Mouse (Mus musculus): ENCODE results near the gene Mut. TPM values are rescaled to one million over a fixed set of nuclear protein-coding genes. Genes with fewer than 3 reads are reported as not detected.

Mut gene
- 229 TPM for polyA plus RNA-seq (2014; fragmentation: Illumina TruSeq; extraction: RNeasy Lipid Tissue Mini Kit (QIAGEN cat#74804); ENCODE audit: low read depth, low replicate concordance)

GRCm38 (mm10) chr17:40934420-40935231 lies at the start of gene Mut, which contains the start of gene Cenpq:
Gene Mut, plus strand, starts transcription at chr17:40934685.
Gene Cenpq, minus strand, starts transcription at chr17:40935047.

GRCm38 (mm10) chr17:40914250-40914649 lies 20.2 kb upstream of the Mut start, which contains the start of gene Glyatl3:
Gene Glyatl3, minus strand, starts transcription at chr17:40914350.

Other genes starting within 250 kb of the Mut start
- gene Esp1, start 207.6 kb upstream of the Mut start, polyA plus RNA-seq (2014; fragmentation: Illumina TruSeq; extraction: RNeasy Lipid Tissue Mini Kit (QIAGEN cat#74804); ENCODE audit: low read depth, low replicate concordance) = not detected
- 2.1 TPM for gene Crisp2, start 127.7 kb upstream of the Mut start, polyA plus RNA-seq (2014; fragmentation: Illumina TruSeq; extraction: RNeasy Lipid Tissue Mini Kit (QIAGEN cat#74804); ENCODE audit: low read depth, low replicate concordance)
- not detected for gene Rhag, start 123.6 kb upstream of the Mut start, polyA plus RNA-seq (2014; fragmentation: Illumina TruSeq; extraction: RNeasy Lipid Tissue Mini Kit (QIAGEN cat#74804); ENCODE audit: low read depth, low replicate concordance)
- 0.24 TPM for gene 9130008F23Rik, start 54.1 kb upstream of the Mut start, polyA plus RNA-seq (2014; fragmentation: Illumina TruSeq; extraction: RNeasy Lipid Tissue Mini Kit (QIAGEN cat#74804); ENCODE audit: low read depth, low replicate concordance)
- not detected for gene Glyatl3, start 20.3 kb upstream of the Mut start, polyA plus RNA-seq (2014; fragmentation: Illumina TruSeq; extraction: RNeasy Lipid Tissue Mini Kit (QIAGEN cat#74804); ENCODE audit: low read depth, low replicate concordance)
- gene Cenpq, start 362 bp downstream of the Mut start, polyA plus RNA-seq (2014; fragmentation: Illumina TruSeq; extraction: RNeasy Lipid Tissue Mini Kit (QIAGEN cat#74804); ENCODE audit: low read depth, low replicate concordance) = 8.4 TPM